7 mouse cellular contexts compared by ENCODE assay signal in the genomic region with DNA sequence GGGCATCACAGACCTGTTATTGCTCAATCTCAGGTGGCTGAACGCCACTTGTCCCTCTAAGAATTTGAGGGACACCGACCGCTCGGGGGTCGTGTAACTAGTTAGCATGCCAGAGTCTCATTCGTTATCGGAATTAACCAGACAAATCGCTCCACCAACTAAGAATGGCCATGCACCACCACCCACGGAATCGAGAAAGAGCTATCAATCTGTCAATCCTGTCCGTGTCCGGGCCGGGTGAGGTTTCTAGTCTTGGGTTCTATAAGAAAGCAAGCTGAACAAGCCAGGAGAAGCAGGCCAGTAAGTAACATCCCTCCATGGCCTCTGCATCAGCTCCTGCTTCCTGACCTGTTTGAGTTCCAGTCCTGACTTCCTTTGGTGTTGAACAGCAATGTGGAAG.
A peak's percentile ranks its signal among the peaks of the same experiment; 100 is the strongest.
DNase-seq lines count a peak whose midpoint lies in the region; ATAC-seq lines count a peak whose summit lies in the region.
"Not testable (repeated sequence)": the region's sequence is repeated elsewhere in the genome, so short reads cannot be mapped to it uniquely, and the experiment has no call there.

No protein-coding gene starts in this region.

- DNase-seq in forebrain, embryonic 11.5 days (ENCODE audit: low spot score); midbrain, embryonic 11.5 days (ENCODE audit: low spot score, missing footprints): not testable (repeated sequence)

- H3K27ac ChIP-seq in forebrain, embryonic 11.5 days (ENCODE audit: low read depth, low read length); heart, embryonic 16.5 days (ENCODE audit: low read length); kidney, embryonic 15.5 days; liver, embryonic 15.5 days (replicated peaks); midbrain, embryonic 11.5 days (ENCODE audit: low read depth, low read length); stomach, embryonic 14.5 days (ENCODE audit: low read length): not testable (repeated sequence)

- H3K4me1 ChIP-seq in forebrain, embryonic 11.5 days (replicated peaks; ENCODE audit: control insufficient read depth, insufficient read depth, low read length); heart, embryonic 16.5 days (ENCODE audit: control insufficient read depth, insufficient read depth, low read length); kidney, embryonic 15.5 days; liver, embryonic 15.5 days (replicated peaks); midbrain, embryonic 11.5 days (ENCODE audit: control insufficient read depth, insufficient read depth, low read length); stomach, embryonic 14.5 days (ENCODE audit: control insufficient read depth, insufficient read depth, low read length): not testable (repeated sequence)

- peak; percentile 85 for ATAC-seq in activated CD4-positive, CD25-positive, alpha-beta regulatory T cell, adult 4 months
- ATAC-seq in forebrain, embryonic 11.5 days (replicated peaks; ENCODE audit: low FRiP score) = 0 out of 2 replicates have a peak, but pooled peaks have one; percentile 70
- peak; percentile 65; the same call in 1 of the 2 replicates for ATAC-seq in heart, embryonic 16.5 days (replicated peaks; ENCODE audit: extremely low read depth, insufficient read depth, low FRiP score)
- ATAC-seq in kidney, embryonic 15.5 days (replicated peaks; ENCODE audit: low FRiP score) = peak; percentile 85
- ATAC-seq in liver, embryonic 15.5 days (ENCODE audit: insufficient read depth) = peak; percentile 90
- peak; percentile 70; the same call in 1 of the 2 replicates for ATAC-seq in midbrain, embryonic 11.5 days (ENCODE audit: low FRiP score)
- ATAC-seq in stomach, embryonic 14.5 days (ENCODE audit: insufficient number of reproducible peaks, insufficient read depth, low FRiP score, low read depth) = peak; percentile 81; the same call in 1 of the 2 replicates

- 94% methylated on average over 13 of the region's 13 CpGs for WGBS in forebrain, embryonic 11.5 days
- 84% methylated on average over 13 of the region's 13 CpGs for WGBS in heart, embryonic 16.5 days
- 77% methylated on average over 13 of the region's 13 CpGs for WGBS in kidney, embryonic 15.5 days
- 72% methylated on average over 13 of the region's 13 CpGs for WGBS in liver, embryonic 15.5 days (ENCODE audit: insufficient replicate concordance)
- WGBS in midbrain, embryonic 11.5 days = 94% methylated on average over 13 of the region's 13 CpGs
- WGBS in stomach, embryonic 14.5 days = 86% methylated on average over 13 of the region's 13 CpGs

- not testable (repeated sequence) for H3K9me3 ChIP-seq in forebrain, embryonic 11.5 days (ENCODE audit: control insufficient read depth, low read length); heart, embryonic 16.5 days (replicated peaks; ENCODE audit: control insufficient read depth, low read length); kidney, embryonic 15.5 days (replicated peaks); liver, embryonic 15.5 days (replicated peaks); midbrain, embryonic 11.5 days (ENCODE audit: control insufficient read depth, low read length); stomach, embryonic 14.5 days (ENCODE audit: control insufficient read depth, low read depth, low read length)

- H3K36me3 ChIP-seq in forebrain, embryonic 11.5 days (ENCODE audit: control insufficient read depth, insufficient read depth, low read length); heart, embryonic 16.5 days (ENCODE audit: control insufficient read depth, insufficient read depth); kidney, embryonic 15.5 days; liver, embryonic 15.5 days (replicated peaks); midbrain, embryonic 11.5 days (ENCODE audit: control insufficient read depth, insufficient read depth, low read length); stomach, embryonic 14.5 days (ENCODE audit: control insufficient read depth, insufficient read depth, low read length): not testable (repeated sequence)

- not testable (repeated sequence) for H3K9ac ChIP-seq in forebrain, embryonic 11.5 days (ENCODE audit: low read length); heart, embryonic 16.5 days (ENCODE audit: low read length); kidney, embryonic 15.5 days; liver, embryonic 15.5 days; midbrain, embryonic 11.5 days (ENCODE audit: low read length); stomach, embryonic 14.5 days (replicated peaks; ENCODE audit: low read depth, low read length)

- not testable (repeated sequence) for H3K4me2 ChIP-seq in forebrain, embryonic 11.5 days (ENCODE audit: low read depth, low read length, severe bottlenecking); heart, embryonic 16.5 days (ENCODE audit: low read depth, low read length); kidney, embryonic 15.5 days; liver, embryonic 15.5 days; midbrain, embryonic 11.5 days; stomach, embryonic 14.5 days (replicated peaks; ENCODE audit: low read depth, low read length)

- H3K27me3 ChIP-seq in forebrain, embryonic 11.5 days (ENCODE audit: control insufficient read depth, insufficient read depth, low read length); heart, embryonic 16.5 days (ENCODE audit: control insufficient read depth, insufficient read depth, low read length); kidney, embryonic 15.5 days; liver, embryonic 15.5 days; midbrain, embryonic 11.5 days (ENCODE audit: control insufficient read depth, insufficient read depth, low read length); stomach, embryonic 14.5 days (ENCODE audit: control insufficient read depth, insufficient read depth, low read length): not testable (repeated sequence)

- H3K4me3 ChIP-seq in forebrain, embryonic 11.5 days (ENCODE audit: low read depth, low read length); heart, embryonic 16.5 days (ENCODE audit: low read length); kidney, embryonic 15.5 days (replicated peaks); liver, embryonic 15.5 days (replicated peaks); midbrain, embryonic 11.5 days (ENCODE audit: low read depth, low read length); stomach, embryonic 14.5 days (ENCODE audit: low read depth, low read length): not testable (repeated sequence)
